Mouse (Mus musculus) stomach, embryonic 14.5 days (tissue): ENCODE measurements around the gene Acox3. TPM values are rescaled to one million over a fixed set of nuclear protein-coding genes. Genes with fewer than 3 reads are reported as not detected.

ENCODE experiments used
- ATAC-seq: fragments of 200-750 bp; cut with Nextera tagmentation; 2 replicates; pipeline ENCODE4 v1.8.0; 2017; ENCODE audit warnings: low read depth, moderate TSS enrichment; ENCODE audit not compliant: insufficient number of reproducible peaks, insufficient read depth, low FRiP score
- H3K27ac ChIP-seq: fragments of 300-500 bp; sonication (generic); 2 replicates; pipeline ENCODE4 v1.5.1; 2014; ENCODE audit warnings: mild to moderate bottlenecking, low read length, moderate library complexity, mixed read lengths
- H3K27me3 ChIP-seq: fragments of 300-500 bp; sonication (generic); 2 replicates; pipeline ENCODE4 v1.6.1; 2014; ENCODE audit warnings: low read length, control low read depth, mixed read lengths; ENCODE audit not compliant: control insufficient read depth, insufficient read depth
- H3K36me3 ChIP-seq: fragments of 300-500 bp; sonication (generic); 2 replicates; pipeline ENCODE4 v1.6.1; 2014; ENCODE audit warnings: mild to moderate bottlenecking, control low read depth, low read length, moderate library complexity, mixed read lengths; ENCODE audit not compliant: control insufficient read depth, insufficient read depth
- H3K4me1 ChIP-seq: fragments of 300-500 bp; sonication (generic); 2 replicates; pipeline ENCODE4 v1.6.1; 2014; ENCODE audit warnings: low read length, control low read depth, mixed read lengths; ENCODE audit not compliant: control insufficient read depth, insufficient read depth
- H3K4me2 ChIP-seq: fragments of 300-500 bp; sonication (generic); replicated peaks from 2 replicates; pipeline ENCODE4 v1.6.1; 2014; ENCODE audit warnings: low read depth, low read length, control low read depth
- H3K4me3 ChIP-seq: fragments of 300-500 bp; sonication (generic); 2 replicates; pipeline ENCODE4 v1.5.1; 2014; ENCODE audit warnings: low read depth, low read length, control low read depth
- H3K9ac ChIP-seq: fragments of 300-500 bp; sonication (generic); replicated peaks from 2 replicates; pipeline ENCODE4 v1.6.1; 2014; ENCODE audit warnings: low read depth, mild to moderate bottlenecking, control low read depth, low read length, moderate library complexity, mixed read lengths
- H3K9me3 ChIP-seq: fragments of 300-500 bp; sonication (generic); 2 replicates; pipeline ENCODE4 v1.6.1; 2016; ENCODE audit warnings: low read depth, low read length, control low read depth; ENCODE audit not compliant: control insufficient read depth
- WGBS: fragments of 180-500 bp; shearing (Covaris S2); extraction: QIAGEN DNeasy Blood & Tissue Kit; methylation state at CpG from one replicate; pipeline ENCODE4 v1.1.7; 2014; 5-methylcytosine and 5-hydroxymethylcytosine counted together
- polyA plus RNA-seq: library from polyadenylated mRNA; unstranded; fragments of >200 nt; fragmentation: Nextera tagmentation; extraction: Ambion mirVana; gene quantifications from 2 replicates; pipeline ENCODE4 v1.2.1, GENCODE M21; 2014

Acox3 gene
- polyA plus RNA-seq, 1 experiment from 2014 or later = 13.9 TPM

GRCm38 (mm10) chr5:35596169-35597160 is 13.6 kb downstream of the Acox3 start:
- Histone ChIP-seq H3K9me3 (no peaks in the 10 kb centered on the region), H3K36me3 (peaks cover 13% of the 10 kb centered on the region), H3K27ac (peak overlapping the region; percentile 69; the same call in 1 of the 2 replicates), H3K9ac (no peak overlapping the region), H3K4me3 (no peak overlapping the region), H3K4me2 (no peak overlapping the region), H3K27me3 (no peaks in the 10 kb centered on the region), H3K4me1 (no peaks in the 10 kb centered on the region)
- WGBS = 63% methylated on average over 18 of the region's 18 CpGs
- peak; percentile 29; the same call in 1 of the 2 replicates for ATAC-seq

GRCm38 (mm10) chr5:35600233-35600632 is 17.4 kb downstream of the Acox3 start:
- Histone ChIP-seq H3K9me3 (no peaks in the 10 kb centered on the region), H3K27me3 (no peaks in the 10 kb centered on the region), H3K4me3 (no peak overlapping the region), H3K9ac (no peak overlapping the region), H3K4me1 (no peaks in the 10 kb centered on the region), H3K4me2 (no peak overlapping the region), H3K36me3 (peaks cover 14% of the 10 kb centered on the region), H3K27ac (no peak overlapping the region)
- no peak for ATAC-seq
- WGBS = 82% methylated on average over 11 of the region's 11 CpGs

GRCm38 (mm10) chr5:35601526-35601925 is 18.7 kb downstream of the Acox3 start:
- 83% methylated on average over 8 of the region's 8 CpGs for WGBS
- peaks cover 14% of the 10 kb centered on the region for H3K36me3 ChIP-seq

GRCm38 (mm10) chr5:35605355-35605754 is 22.5 kb downstream of the Acox3 start:
- Histone ChIP-seq H3K4me2 (no peak overlapping the region), H3K9ac (no peak overlapping the region), H3K27ac (no peak overlapping the region), H3K27me3 (no peaks in the 10 kb centered on the region), H3K36me3 (peaks cover 14% of the 10 kb centered on the region), H3K9me3 (no peaks in the 10 kb centered on the region), H3K4me3 (no peak overlapping the region), H3K4me1 (peaks cover 25% of the 10 kb centered on the region; the same call in 1 of the 2 replicates)
- 72% methylated on average over 7 of the region's 7 CpGs for WGBS
- ATAC-seq = no peak

More at GRCm38 (mm10) chr5:35601526-35601925, 18.7 kb downstream of the Acox3 start:
- H3K27ac ChIP-seq = no peak overlapping the region
- no peak overlapping the region for H3K4me2 ChIP-seq
- no peaks in the 10 kb centered on the region for H3K27me3 ChIP-seq
- no peak overlapping the region for H3K4me3 ChIP-seq
- H3K9me3 ChIP-seq = no peaks in the 10 kb centered on the region
- no peak overlapping the region for H3K9ac ChIP-seq
- no peak for ATAC-seq
- no peaks in the 10 kb centered on the region for H3K4me1 ChIP-seq

GRCm38 (mm10) chr5:35606800-35607199 is 24.0 kb downstream of the Acox3 start:
- H3K36me3 ChIP-seq = peaks cover 8% of the 10 kb centered on the region

GRCm38 (mm10) chr5:35607784-35608183 is 24.9 kb downstream of the Acox3 start:
- WGBS = 64% methylated on average over 7 of the region's 7 CpGs
- no peak overlapping the region for H3K4me3 ChIP-seq

More at GRCm38 (mm10) chr5:35606800-35607199, 24.0 kb downstream of the Acox3 start:
- no peak overlapping the region for H3K9ac ChIP-seq
- no peak overlapping the region for H3K4me3 ChIP-seq
- ATAC-seq = no peak
- H3K27me3 ChIP-seq = no peaks in the 10 kb centered on the region
- no peaks in the 10 kb centered on the region for H3K9me3 ChIP-seq
- H3K4me2 ChIP-seq = no peak overlapping the region
- peaks cover 25% of the 10 kb centered on the region; the same call in 1 of the 2 replicates for H3K4me1 ChIP-seq
- no peak overlapping the region for H3K27ac ChIP-seq
- 91% methylated on average over 7 of the region's 7 CpGs for WGBS

GRCm38 (mm10) chr5:35608559-35608958 is 25.7 kb downstream of the Acox3 start:
- Histone ChIP-seq H3K27ac (no peak overlapping the region; the same call in 1 of the 2 replicates), H3K9ac (no peak overlapping the region), H3K4me2 (no peak overlapping the region), H3K27me3 (no peaks in the 10 kb centered on the region), H3K4me1 (peaks cover 25% of the 10 kb centered on the region; the same call in 1 of the 2 replicates), H3K9me3 (no peaks in the 10 kb centered on the region), H3K4me3 (no peak overlapping the region), H3K36me3 (no peaks in the 10 kb centered on the region)
- WGBS = 73% methylated on average over 5 of the region's 5 CpGs
- ATAC-seq = no peak

More at GRCm38 (mm10) chr5:35607784-35608183, 24.9 kb downstream of the Acox3 start:
- peaks cover 5% of the 10 kb centered on the region for H3K36me3 ChIP-seq
- no peaks in the 10 kb centered on the region for H3K27me3 ChIP-seq
- peak; percentile 35; the same call in 1 of the 2 replicates for ATAC-seq
- no peak overlapping the region for H3K4me2 ChIP-seq
- no peaks in the 10 kb centered on the region for H3K9me3 ChIP-seq
- H3K9ac ChIP-seq = no peak overlapping the region
- H3K27ac ChIP-seq = no peak overlapping the region
- peaks cover 25% of the 10 kb centered on the region; the same call in 1 of the 2 replicates for H3K4me1 ChIP-seq

GRCm38 (mm10) chr5:35609381-35609780 is 26.5 kb downstream of the Acox3 start:
- Histone ChIP-seq H3K9me3 (no peaks in the 10 kb centered on the region), H3K4me2 (no peak overlapping the region), H3K27me3 (no peaks in the 10 kb centered on the region), H3K36me3 (no peaks in the 10 kb centered on the region), H3K4me1 (peaks cover 25% of the 10 kb centered on the region; the same call in 1 of the 2 replicates), H3K4me3 (no peak overlapping the region), H3K9ac (no peak overlapping the region), H3K27ac (peak overlapping the region; percentile 39; the same call in 1 of the 2 replicates)
- WGBS = 27% methylated on average over 12 of the region's 12 CpGs
- ATAC-seq = no peak; the same call in 1 of the 2 replicates
